Mouse (Mus musculus) heart, adult 2 months (tissue): ENCODE results near the gene Tbcc.

ENCODE experiments used
- CTCF ChIP-seq: fragments of 200-600 bp; IDR thresholded peaks from 2 replicates; pipeline ENCODE4 v1.8.1; 2022; ENCODE audit warnings: antibody characterized with exemption, mild to moderate bottlenecking, moderate library complexity
- EP300 ChIP-seq: fragments of 200-500 bp; IDR thresholded peaks from 2 replicates; pipeline ENCODE4 v1.6.1; 2011; ENCODE audit warnings: low read depth, low read length, control low read depth; ENCODE audit not compliant: insufficient read depth

- TF ChIP-seq CTCF (no peak), EP300 (no peak)
Observed at GRCm38 (mm10) chr17:46932961-46933360, 42.5 kb downstream of the Tbcc start.
